Mouse (Mus musculus) stomach, postnatal 0 days (tissue): Measurements from ENCODE around the gene Mllt3. TPM values are rescaled to one million over a fixed set of nuclear protein-coding genes. Genes with fewer than 3 reads are reported as not detected.

ENCODE experiments used
- ATAC-seq: fragments of 200-750 bp; cut with Nextera tagmentation; 2 replicates; pipeline ENCODE4 v1.8.0; 2017; ENCODE audit not compliant: low FRiP score, low TSS enrichment
- DNase-seq: peaks from one replicate; pipeline ENCODE4 v3.0.0-alpha.2; 2016; ENCODE audit warnings: low spot score
- H3K27ac ChIP-seq: fragments of 300-500 bp; sonication (generic); replicated peaks from 2 replicates; pipeline ENCODE4 v1.5.1; 2014; ENCODE audit warnings: mild to moderate bottlenecking, control low read depth
- H3K27me3 ChIP-seq: fragments of 300-500 bp; sonication (generic); 2 replicates; pipeline ENCODE4 v1.6.1; 2014; ENCODE audit warnings: low read length; ENCODE audit not compliant: control insufficient read depth, insufficient read depth
- H3K36me3 ChIP-seq: fragments of 300-500 bp; sonication (generic); 2 replicates; pipeline ENCODE4 v1.6.1; 2014; ENCODE audit warnings: low read length, mixed read lengths; ENCODE audit not compliant: control insufficient read depth, insufficient read depth
- H3K4me1 ChIP-seq: fragments of 300-500 bp; sonication (generic); replicated peaks from 2 replicates; pipeline ENCODE4 v1.6.1; 2014; ENCODE audit warnings: antibody characterized with exemption; ENCODE audit not compliant: control insufficient read depth, insufficient read depth
- H3K4me2 ChIP-seq: fragments of 300-500 bp; sonication (generic); replicated peaks from 2 replicates; pipeline ENCODE4 v1.6.1; 2014; ENCODE audit warnings: low read depth, mild to moderate bottlenecking, control low read depth, moderate library complexity
- H3K4me3 ChIP-seq: fragments of 300-500 bp; sonication (generic); 2 replicates; pipeline ENCODE4 v1.5.1; 2014; ENCODE audit warnings: low read depth, low read length, control low read depth
- H3K9ac ChIP-seq: fragments of 300-500 bp; sonication (generic); 2 replicates; pipeline ENCODE4 v1.6.1; 2014; ENCODE audit warnings: mild to moderate bottlenecking, low read length, control low read depth, mixed read lengths
- H3K9me3 ChIP-seq: fragments of 300-500 bp; sonication (generic); 2 replicates; pipeline ENCODE4 v1.6.1; 2016; ENCODE audit warnings: low read length; ENCODE audit not compliant: control insufficient read depth
- CTCF ChIP-seq: IDR thresholded peaks from 2 replicates; pipeline ENCODE4 v1.5.1; 2016; ENCODE audit warnings: antibody characterized with exemption, low read depth, mild to moderate bottlenecking, moderate library complexity
- EP300 ChIP-seq: optimal IDR thresholded peaks from 2 replicates; pipeline ENCODE3; 2016; ENCODE audit warnings: antibody characterized with exemption
- WGBS: fragments of 180-500 bp; shearing (Covaris S2); extraction: QIAGEN DNeasy Blood & Tissue Kit; methylation state at CpG from one replicate; pipeline ENCODE4 v1.1.7; 2014; 5-methylcytosine and 5-hydroxymethylcytosine counted together
- polyA plus RNA-seq: library from polyadenylated mRNA; unstranded; fragments of >200 nt; fragmentation: Nextera tagmentation; extraction: Ambion mirVana; gene quantifications from 2 replicates; pipeline ENCODE4 v1.2.1, GENCODE M21; 2015

Mllt3 gene
- polyA plus RNA-seq, 1 experiment from 2014 or later, result 82.9 TPM

DNA sequence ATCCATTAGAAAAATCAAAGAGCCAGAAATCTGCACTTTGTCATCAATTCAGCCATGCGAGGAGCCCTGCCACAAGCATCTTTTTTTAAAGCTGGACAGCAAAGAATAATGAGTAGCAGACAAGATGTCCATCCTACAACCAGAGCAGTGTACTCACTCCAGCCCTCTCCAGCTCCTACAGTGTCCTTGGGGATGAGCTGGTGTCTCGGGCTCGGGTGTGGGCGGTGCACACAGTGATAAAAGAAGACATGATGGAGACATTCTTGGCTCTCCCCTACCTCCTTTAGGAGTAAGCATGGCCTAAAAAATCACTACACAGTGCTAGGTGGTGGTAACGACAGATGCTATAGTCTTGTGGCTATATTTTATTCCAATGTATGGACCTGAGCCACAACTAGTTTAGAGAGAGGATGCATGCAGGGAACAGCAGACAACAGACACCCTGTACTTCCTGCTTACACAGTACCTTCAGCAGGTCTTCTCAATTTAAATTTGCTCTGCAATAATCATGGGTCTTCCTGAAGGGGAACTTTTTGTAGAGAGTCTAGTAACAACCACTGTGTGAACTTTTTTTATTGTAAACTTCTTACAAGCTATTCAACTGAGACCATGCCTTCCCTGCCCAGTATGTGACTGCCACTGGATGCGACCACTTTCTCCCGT, 78.6 kb downstream of the Mllt3 start:
- H3K27ac ChIP-seq, result no peak overlapping the region
- WGBS, result 74% methylated on average over 7 of the region's 7 CpGs
- DNase-seq (no peak), ATAC-seq (no peak)
- no peaks in the 10 kb centered on the region for H3K9me3 ChIP-seq
- H3K4me2 ChIP-seq, result no peak overlapping the region
- 0 out of 2 replicates have a peak, but pooled peaks cover 2% of the 10 kb centered on the region for H3K4me1 ChIP-seq
- H3K4me3 ChIP-seq, result no peak overlapping the region
- H3K27me3 ChIP-seq, result no peaks in the 10 kb centered on the region
- TF ChIP-seq CTCF (no peak), EP300 (no peak)
- H3K9ac ChIP-seq, result no peak overlapping the region
- no peaks in the 10 kb centered on the region for H3K36me3 ChIP-seq

DNA sequence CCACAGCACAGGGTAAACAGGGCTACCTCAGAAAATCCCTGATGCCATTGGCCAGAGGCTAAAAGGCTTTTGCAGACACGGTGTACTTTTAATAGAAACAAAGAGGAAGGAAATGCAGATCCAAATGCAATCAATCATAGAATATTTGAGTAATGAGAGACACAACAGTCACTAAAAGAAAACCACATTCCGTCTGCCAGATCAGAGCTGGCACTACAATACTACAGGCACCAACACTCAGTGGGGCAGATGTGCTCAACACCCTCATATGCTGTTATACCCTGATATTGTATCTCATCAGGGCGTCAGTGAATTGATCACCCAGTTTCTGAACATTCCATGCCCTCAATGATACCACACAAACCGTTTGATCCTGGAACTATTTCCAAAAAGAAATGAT, 79.4 kb downstream of the Mllt3 start:
- Histone ChIP-seq H3K4me2 (no peak overlapping the region), H3K9me3 (no peaks in the 10 kb centered on the region), H3K36me3 (no peaks in the 10 kb centered on the region), H3K4me1 (0 out of 2 replicates have a peak, but pooled peaks cover 2% of the 10 kb centered on the region), H3K4me3 (no peak overlapping the region), H3K9ac (no peak overlapping the region), H3K27ac (no peak overlapping the region), H3K27me3 (no peaks in the 10 kb centered on the region)
- TF ChIP-seq EP300 (no peak), CTCF (no peak)
- DNase-seq, result no peak
- 55% methylated on average over 4 of the region's 4 CpGs for WGBS
- ATAC-seq, result no peak

DNA sequence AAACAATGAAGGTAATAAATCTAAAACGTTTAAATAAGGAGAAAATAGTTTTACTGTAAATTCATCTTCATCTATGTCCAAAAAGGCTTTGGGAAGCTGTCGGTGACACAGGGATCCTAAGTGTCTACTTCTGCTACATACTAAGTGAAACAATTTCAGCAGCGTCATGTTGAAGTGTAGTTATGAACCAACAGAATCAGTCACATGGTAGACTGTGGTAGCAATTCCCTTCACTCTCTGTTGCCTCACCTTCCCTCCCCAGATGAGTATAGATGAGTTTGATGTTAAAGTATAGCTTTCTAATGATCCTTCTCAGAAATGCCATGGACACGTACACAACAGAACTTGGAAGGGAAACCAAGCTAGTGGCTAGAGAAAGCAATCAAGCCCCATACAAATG, 79.9 kb downstream of the Mllt3 start:
- Histone ChIP-seq H3K4me1 (0 out of 2 replicates have a peak, but pooled peaks cover 2% of the 10 kb centered on the region), H3K9me3 (no peaks in the 10 kb centered on the region), H3K27ac (no peak overlapping the region), H3K4me3 (no peak overlapping the region), H3K27me3 (no peaks in the 10 kb centered on the region), H3K4me2 (no peak overlapping the region), H3K9ac (no peak overlapping the region), H3K36me3 (no peaks in the 10 kb centered on the region)
- no peak for TF ChIP-seq CTCF
- no peak for TF ChIP-seq EP300
- 70% methylated on average over 4 of the region's 4 CpGs for WGBS
- DNase-seq (no peak), ATAC-seq (no peak)

DNA sequence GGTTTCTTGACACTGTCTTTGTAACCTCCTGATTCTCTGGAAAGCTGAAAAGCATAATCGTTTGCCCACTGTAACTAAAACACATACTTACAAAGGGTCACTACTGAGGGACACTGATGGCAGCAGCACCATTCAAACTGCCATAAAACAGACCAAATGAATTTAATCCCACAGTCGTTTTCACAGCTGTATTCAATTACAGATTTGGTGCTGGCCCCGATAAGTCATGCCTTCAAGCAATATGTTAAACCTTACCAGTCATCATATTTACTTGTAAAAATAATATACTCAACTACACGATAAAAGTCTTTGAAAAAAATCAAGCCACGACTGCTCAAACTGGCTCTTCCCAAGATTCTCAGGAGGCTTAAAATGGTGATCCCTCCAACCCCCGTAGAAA, 83.7 kb downstream of the Mllt3 start:
- H3K27me3 ChIP-seq, result no peaks in the 10 kb centered on the region
- H3K4me2 ChIP-seq, result no peak overlapping the region
- H3K9me3 ChIP-seq, result no peaks in the 10 kb centered on the region
- H3K4me3 ChIP-seq, result no peak overlapping the region
- H3K27ac ChIP-seq, result no peak overlapping the region
- no peak for ATAC-seq
- DNase-seq, result no peak
- WGBS, result 47% methylated on average over 6 of the region's 6 CpGs
- no peaks in the 10 kb centered on the region for H3K36me3 ChIP-seq
- H3K9ac ChIP-seq, result no peak overlapping the region
- no peak for TF ChIP-seq EP300
- no peak for TF ChIP-seq CTCF
- no peaks in the 10 kb centered on the region for H3K4me1 ChIP-seq

DNA sequence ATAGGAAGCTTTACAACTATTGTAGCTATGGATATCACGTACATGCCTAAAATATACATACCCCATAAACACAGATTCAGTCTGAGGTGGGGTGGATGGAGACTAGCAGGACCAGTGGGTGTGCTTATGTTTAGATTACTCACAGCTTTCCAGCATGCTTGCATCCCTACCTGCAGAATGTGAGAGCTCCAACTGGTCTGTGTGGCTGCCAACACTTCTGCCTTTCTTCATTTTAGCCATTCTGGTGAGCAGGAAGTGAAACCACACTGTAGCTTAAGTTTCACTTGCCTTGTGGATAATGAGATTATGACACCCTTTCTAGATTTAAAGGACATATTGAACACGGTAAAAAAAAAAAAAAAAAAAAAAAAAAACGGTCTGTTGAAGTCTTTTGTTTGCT, 88.8 kb downstream of the Mllt3 start:
- no peak for DNase-seq
- WGBS, result 49% methylated on average over 3 of the region's 3 CpGs
- H3K4me1 ChIP-seq, result no peaks in the 10 kb centered on the region
- no peaks in the 10 kb centered on the region for H3K9me3 ChIP-seq
- no peak overlapping the region for H3K4me2 ChIP-seq
- H3K27me3 ChIP-seq, result no peaks in the 10 kb centered on the region
- ATAC-seq, result no peak
- H3K4me3 ChIP-seq, result no peak overlapping the region
- H3K27ac ChIP-seq, result no peak overlapping the region
- no peak overlapping the region for H3K9ac ChIP-seq
- TF ChIP-seq EP300 (no peak), CTCF (no peak)
- H3K36me3 ChIP-seq, result no peaks in the 10 kb centered on the region

DNA sequence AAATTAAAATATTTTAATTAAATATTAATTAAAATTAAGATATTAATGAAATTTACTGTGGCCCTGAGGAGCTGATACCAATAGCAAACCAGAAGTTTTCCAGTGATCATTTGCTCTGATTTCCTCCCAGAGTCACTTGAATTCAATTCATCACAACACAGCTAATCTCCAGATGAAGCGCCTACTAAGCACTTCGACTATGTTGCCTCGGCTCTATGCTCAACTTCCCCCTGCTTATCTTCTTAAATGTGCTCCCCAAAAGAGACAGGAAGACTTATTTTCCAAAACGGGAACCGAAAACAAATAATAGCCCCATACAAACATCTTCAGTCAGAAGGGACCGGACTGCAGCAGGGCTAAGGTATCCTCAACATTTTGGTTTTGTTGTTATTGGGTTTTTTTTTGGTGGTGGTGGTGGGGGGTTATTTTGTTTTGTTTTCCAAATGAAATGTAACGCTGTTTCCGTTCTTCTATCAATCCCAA, 90.2 kb downstream of the Mllt3 start:
- ATAC-seq, result no peak
- no peak for DNase-seq
- WGBS, result 82% methylated on average over 8 of the region's 8 CpGs
- TF ChIP-seq EP300, result no peak
- TF ChIP-seq CTCF, result no peak
- Histone ChIP-seq H3K4me2 (no peak overlapping the region), H3K9me3 (no peaks in the 10 kb centered on the region), H3K27me3 (no peaks in the 10 kb centered on the region), H3K27ac (no peak overlapping the region), H3K9ac (no peak overlapping the region), H3K4me1 (no peaks in the 10 kb centered on the region), H3K4me3 (no peak overlapping the region), H3K36me3 (no peaks in the 10 kb centered on the region)
